Mouse (Mus musculus) MEL (cell line): ENCODE results near the gene Lyrm7. TPM values are rescaled to one million over a fixed set of nuclear protein-coding genes. Genes with fewer than 3 reads are reported as not detected.
"Not testable (repeated sequence)": the region's sequence is repeated elsewhere in the genome, so short reads cannot be mapped to it uniquely, and the experiment has no call there.

Source experiments
- DNase-seq: peaks from one replicate; pipeline ENCODE4 v3.0.0; 2011; ENCODE audit warnings: low read depth, low spot score
- H3K27ac ChIP-seq: 2 replicates; pipeline ENCODE4 v1.5.1; 2012; ENCODE audit warnings: low read depth, mild to moderate bottlenecking, control low read depth, low read length, moderate library complexity; ENCODE audit not compliant: control insufficient read depth
- H3K27me3 ChIP-seq, 2 experiments: fragments of 150-350 bp in 1 of 2; sonication (generic) in 1 of 2; 2 replicates each; pipeline ENCODE4 v1.6.1; 2012; ENCODE audit warnings: low read length in 2 of 2, mild to moderate bottlenecking in 2 of 2, improper control_type of control experiment in 1 of 2, moderate library complexity in 1 of 2; ENCODE audit not compliant: insufficient read depth in 2 of 2, control insufficient read depth in 1 of 2
- H3K36me3 ChIP-seq, 2 experiments: 2 replicates each; pipeline ENCODE4 v1.6.1; 2012 to 2014; ENCODE audit warnings: low read length in 2 of 2, improper control_type of control experiment in 1 of 2, inconsistent platforms in 1 of 2, mild to moderate bottlenecking in 1 of 2; ENCODE audit not compliant: insufficient read depth in 2 of 2, control insufficient read depth in 1 of 2
- H3K4me1 ChIP-seq, 2 experiments: fragments of 150-350 bp in 1 of 2; sonication (generic) in 1 of 2; 2 replicates each; pipeline ENCODE4 v1.6.1; 2012; ENCODE audit warnings: low read length in 2 of 2, improper control_type of control experiment in 1 of 2, mild to moderate bottlenecking in 1 of 2; ENCODE audit not compliant: insufficient read depth in 2 of 2, control insufficient read depth in 1 of 2
- H3K4me3 ChIP-seq, 2 experiments: fragments of 150-350 bp in 1 of 2; sonication (generic) in 1 of 2; 2 replicates each; pipeline ENCODE4 v1.5.1; 2012; ENCODE audit warnings: low read depth in 2 of 2, low read length in 2 of 2, mild to moderate bottlenecking in 2 of 2, moderate library complexity in 2 of 2, control low read depth in 1 of 2, improper control_type of control experiment in 1 of 2; ENCODE audit not compliant: control insufficient read depth in 1 of 2, insufficient read depth in 1 of 2
- H3K79me2 ChIP-seq: 2 replicates; pipeline ENCODE4 v1.6.1; 2012; ENCODE audit warnings: mild to moderate bottlenecking, low read length, moderate library complexity; ENCODE audit not compliant: control insufficient read depth, poor library complexity, insufficient read depth
- H3K9ac ChIP-seq: 2 replicates; pipeline ENCODE4 v1.6.1; 2012; ENCODE audit warnings: low read depth, mild to moderate bottlenecking, control low read depth, low read length, moderate library complexity; ENCODE audit not compliant: control insufficient read depth, poor library complexity, severe bottlenecking
- H3K9me3 ChIP-seq: fragments of 150-350 bp; sonication (generic); replicated peaks from 2 replicates; pipeline ENCODE4 v1.6.1; 2012; ENCODE audit warnings: mild to moderate bottlenecking, low read length, improper control_type of control experiment, moderate library complexity; ENCODE audit not compliant: insufficient read depth
- CHD1 ChIP-seq: IDR thresholded peaks from 2 replicates; pipeline ENCODE4 v1.6.1; 2012; ENCODE audit warnings: low read depth, mild to moderate bottlenecking, inconsistent platforms, low read length, improper control_type of control experiment
- CTCF ChIP-seq, 3 experiments: IDR thresholded peaks in 2 of 3; conservative IDR thresholded peaks in 1 of 3; 2 replicates each; pipeline ENCODE4 v1.5.1; 2011 to 2012; ENCODE audit warnings: low read length in 3 of 3, low read depth in 2 of 3, mild to moderate bottlenecking in 2 of 3, improper control_type of control experiment in 1 of 3, inconsistent platforms in 1 of 3, mixed read lengths in 1 of 3, moderate library complexity in 1 of 3; ENCODE audit not compliant: control insufficient read depth in 1 of 3, insufficient read depth in 1 of 3, poor library complexity in 1 of 3, severe bottlenecking in 1 of 3
- GATA1 ChIP-seq: IDR thresholded peaks from 2 replicates; pipeline ENCODE4 v1.6.1; 2011; ENCODE audit warnings: low read depth, low read length, improper control_type of control experiment
- HCFC1 ChIP-seq: IDR thresholded peaks from 2 replicates; pipeline ENCODE4 v1.6.1; 2012; ENCODE audit warnings: low read depth, mild to moderate bottlenecking, inconsistent platforms, low read length, improper control_type of control experiment, moderate library complexity
- JUND ChIP-seq: IDR thresholded peaks from 2 replicates; pipeline ENCODE4 v1.6.1; 2011; ENCODE audit warnings: low read depth, mild to moderate bottlenecking, improper control_type of control experiment, low read length
- KAT2A ChIP-seq: conservative IDR thresholded peaks from 2 replicates; pipeline ENCODE4 v1.6.1; 2012; ENCODE audit warnings: low read depth, low read length, improper control_type of control experiment, inconsistent platforms
- MAX ChIP-seq: IDR thresholded peaks from 2 replicates; pipeline ENCODE4 v1.6.1; 2011; ENCODE audit warnings: low read length, improper control_type of control experiment
- MAZ ChIP-seq: IDR thresholded peaks from 2 replicates; pipeline ENCODE4 v1.6.1; 2012; ENCODE audit warnings: low read depth, mild to moderate bottlenecking, inconsistent platforms, low read length, improper control_type of control experiment
- MEF2A ChIP-seq: IDR thresholded peaks from 2 replicates; pipeline ENCODE4 v1.6.1; 2014; ENCODE audit warnings: low read depth, mild to moderate bottlenecking, inconsistent platforms, low read length, improper control_type of control experiment; ENCODE audit not compliant: poor library complexity, insufficient replicate concordance, severe bottlenecking; ENCODE audit errors: extremely low read depth
- NRF1 ChIP-seq: IDR thresholded peaks from 2 replicates; pipeline ENCODE4 v1.6.1; 2014; ENCODE audit warnings: low read depth, mild to moderate bottlenecking, inconsistent platforms, low read length, improper control_type of control experiment, moderate library complexity; ENCODE audit not compliant: poor library complexity, insufficient read depth, severe bottlenecking
- POLR2A ChIP-seq, 2 experiments: IDR thresholded peaks; 2 replicates each; pipeline ENCODE4 v1.6.1; 2011 to 2012; ENCODE audit warnings: low read length in 2 of 2, mild to moderate bottlenecking in 2 of 2, control low read depth in 1 of 2, improper control_type of control experiment in 1 of 2, low read depth in 1 of 2, moderate library complexity in 1 of 2; ENCODE audit not compliant: control insufficient read depth in 1 of 2, insufficient read depth in 1 of 2, poor library complexity in 1 of 2
- POLR2AphosphoS5 ChIP-seq: IDR thresholded peaks from 2 replicates; pipeline ENCODE4 v1.6.1; 2012; ENCODE audit warnings: low read depth, borderline replicate concordance, mild to moderate bottlenecking, inconsistent platforms, low read length, moderate library complexity, mixed read lengths
- SMC3 ChIP-seq: IDR thresholded peaks from 2 replicates; pipeline ENCODE4 v1.6.1; 2011; ENCODE audit warnings: low read depth, low read length, improper control_type of control experiment
- TAL1 ChIP-seq: IDR thresholded peaks from 2 replicates; pipeline ENCODE4 v1.6.1; 2012; ENCODE audit warnings: mild to moderate bottlenecking, inconsistent platforms, low read length, moderate library complexity, mixed read lengths
- TCF12 ChIP-seq: IDR thresholded peaks from 2 replicates; pipeline ENCODE4 v1.6.1; 2014; ENCODE audit warnings: low read depth, mild to moderate bottlenecking, inconsistent platforms, low read length, improper control_type of control experiment, moderate library complexity
- UBTF ChIP-seq: IDR thresholded peaks from 2 replicates; pipeline ENCODE4 v1.6.1; 2012; ENCODE audit warnings: low read depth, mild to moderate bottlenecking, inconsistent platforms, low read length, improper control_type of control experiment, moderate library complexity, borderline replicate concordance; ENCODE audit not compliant: insufficient read depth
- USF2 ChIP-seq, 2 experiments: IDR thresholded peaks; 2 replicates each; pipeline ENCODE4 v1.6.1; 2011 to 2012; ENCODE audit warnings: improper control_type of control experiment in 2 of 2, low read length in 2 of 2, borderline replicate concordance in 1 of 2, inconsistent platforms in 1 of 2, low read depth in 1 of 2, mild to moderate bottlenecking in 1 of 2; ENCODE audit not compliant: insufficient read depth in 1 of 2
- ZMIZ1 ChIP-seq: IDR thresholded peaks from 2 replicates; pipeline ENCODE4 v1.6.1; 2012; ENCODE audit warnings: low read depth, mild to moderate bottlenecking, inconsistent platforms, low read length, improper control_type of control experiment, moderate library complexity
- ZNF384 ChIP-seq: IDR thresholded peaks from 2 replicates; pipeline ENCODE4 v1.6.1; 2012; ENCODE audit warnings: low read depth, mild to moderate bottlenecking, inconsistent platforms, low read length, improper control_type of control experiment
- polyA plus RNA-seq, 2 experiments: library from polyadenylated mRNA; stranded (reverse) in 1 of 2; unstranded in 1 of 2; fragments of >175 nt in 1 of 2; fragments of >200 nt in 1 of 2; gene quantifications; 2 replicates each; pipeline versions ENCODE4 v1.2.1 to v1.2.4; 2012; ENCODE audit warnings: low replicate concordance in 2 of 2, low read depth in 1 of 2; ENCODE audit not compliant: insufficient read length in 2 of 2, insufficient read depth in 1 of 2, missing spikeins in 1 of 2
- total RNA-seq: library from RNA; depleted of rRNA; stranded (reverse); fragments of 300-350 nt; gene quantifications from 2 replicates; pipeline ENCODE4 v1.2.3, GENCODE M21; 2012

Lyrm7 gene
- total and polyA plus RNA-seq, 3 experiments, result 12.3 to 188 (median 20.9) TPM

DNA sequence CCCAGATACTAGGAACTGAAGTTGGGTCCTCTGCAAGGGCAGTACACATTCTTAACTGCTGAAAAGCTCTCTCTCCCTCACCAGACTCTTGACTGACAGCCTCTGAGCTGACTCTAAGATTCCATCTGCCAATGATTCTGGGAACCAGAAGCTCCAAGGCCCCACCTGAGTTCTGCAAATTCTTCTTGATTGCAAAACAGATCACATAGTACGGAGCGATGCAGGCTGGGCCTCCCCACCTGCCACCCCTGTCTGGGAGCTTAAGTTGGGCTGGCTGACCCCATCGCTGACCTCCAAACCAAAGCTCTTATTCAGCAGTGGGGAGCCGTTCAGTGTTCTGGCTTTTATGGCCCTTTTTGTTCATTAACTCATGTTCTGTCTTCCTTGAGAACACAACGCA lies 36.8 kb upstream of the Lyrm7 start:
- peaks cover 0 to 4% of the 10 kb centered on the region in 2 experiments; a peak in 1 of 4 replicates for H3K27me3 ChIP-seq
- no peak for DNase-seq
- H3K4me3 ChIP-seq, result no peak overlapping the region
- no peaks in the 10 kb centered on the region for H3K9me3 ChIP-seq
- no peak overlapping the region for H3K27ac ChIP-seq
- no peak overlapping the region for H3K9ac ChIP-seq
- H3K79me2 ChIP-seq, result no peaks in the 10 kb centered on the region
- H3K36me3 ChIP-seq, result no peaks in the 10 kb centered on the region
- TF ChIP-seq CHD1 (no peak), CTCF (IDR thresholded peaks at IDR 0.05 in 2 of 3, conservative IDR thresholded peaks at IDR 0.05 in 1 of 3; ENCODE audit: control insufficient read depth in 1 of 3, insufficient read depth in 1 of 3, low read depth in 2 of 3, low read length in 3 of 3, poor library complexity in 1 of 3, severe bottlenecking in 1 of 3) (no peak), SMC3 (no peak), MEF2A (no peak), MAX (no peak), HCFC1 (no peak), POLR2A (IDR thresholded peaks at IDR 0.05; ENCODE audit: control insufficient read depth in 1 of 2, insufficient read depth in 1 of 2, low read depth in 1 of 2, low read length in 2 of 2, poor library complexity in 1 of 2) (no peak), MAZ (no peak), GATA1 (no peak), TAL1 (no peak), TCF12 (no peak), POLR2AphosphoS5 (no peak), UBTF (no peak), ZNF384 (no peak), USF2 (IDR thresholded peaks at IDR 0.05; ENCODE audit: borderline replicate concordance in 1 of 2, insufficient read depth in 1 of 2, low read depth in 1 of 2, low read length in 2 of 2) (no peak), ZMIZ1 (no peak), JUND (no peak), KAT2A (no peak), NRF1 (no peak)
- H3K4me1 ChIP-seq, result no peaks in the 10 kb centered on the region

DNA sequence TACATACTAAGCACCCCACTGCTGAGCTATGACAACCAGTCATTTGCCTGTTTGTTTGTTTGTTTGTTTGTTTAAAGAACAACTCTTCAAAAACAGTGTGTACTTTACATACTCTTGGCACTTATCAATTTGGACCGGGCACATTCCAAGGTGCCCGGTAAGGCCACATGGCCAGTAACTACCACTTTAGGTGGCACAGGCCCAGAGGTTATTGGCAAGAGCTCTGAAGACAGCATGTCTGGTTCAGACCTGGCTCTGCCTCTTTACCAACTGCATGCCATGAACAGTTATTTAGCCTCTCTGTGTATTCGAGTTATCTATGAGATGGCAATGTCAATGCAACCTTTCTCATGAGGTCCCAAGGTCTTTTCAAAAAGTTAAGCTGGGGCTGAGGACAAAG lies 35.9 kb upstream of the Lyrm7 start:
- DNase-seq, H3K36me3 ChIP-seq, H3K9me3 ChIP-seq, H3K27ac ChIP-seq, H3K9ac ChIP-seq, H3K4me3 ChIP-seq, H3K27me3 ChIP-seq, H3K4me1 ChIP-seq, H3K79me2 ChIP-seq: not testable (repeated sequence)
